Mouse (Mus musculus): ENCODE results near the gene Hist1h4c.
"Not testable (repeated sequence)": the region's sequence is repeated elsewhere in the genome, so short reads cannot be mapped to it uniquely, and the experiment has no call there.

DNA sequence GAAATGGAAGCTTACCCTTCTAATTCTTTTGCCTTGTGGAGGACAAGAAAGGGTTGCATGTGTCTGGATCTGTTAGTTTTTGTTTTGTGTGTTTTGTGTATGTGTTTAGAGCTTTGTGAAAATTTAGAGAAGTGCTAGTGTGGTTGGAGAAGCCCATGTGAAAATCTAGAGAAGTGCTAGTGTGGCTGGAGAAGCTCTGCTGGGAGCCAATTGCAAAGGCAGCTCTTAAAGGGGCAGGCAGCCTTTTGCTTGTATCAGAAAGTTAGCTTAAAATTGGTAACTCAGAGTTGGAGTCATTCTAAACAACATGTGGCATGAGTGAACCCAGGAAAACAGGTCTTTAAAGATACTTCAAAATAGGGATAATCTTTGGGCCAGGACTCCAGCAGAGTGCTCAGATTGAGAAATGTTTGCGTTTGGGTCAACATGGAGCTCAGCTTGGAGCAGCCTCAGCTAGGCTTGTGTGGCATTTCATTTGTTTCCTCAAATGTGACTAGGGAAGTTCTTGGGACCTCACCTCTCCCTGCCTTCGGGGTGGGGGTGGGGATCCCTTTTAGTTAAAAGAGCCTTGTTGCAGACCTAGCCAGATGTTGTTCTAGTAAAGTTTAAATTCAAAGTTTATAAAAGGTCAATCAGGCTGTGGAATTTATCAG lies 19.5 kb upstream of the Hist1h4c start:
- TF ChIP-seq MYOG (IDR thresholded peaks at IDR 0.05; ENCODE audit: control insufficient read depth in 1 of 3, insufficient read depth in 1 of 3, insufficient read length in 2 of 3, low read depth in 2 of 3); E2F4 (IDR thresholded peaks at IDR 0.05; ENCODE audit: insufficient read depth); MAX (IDR thresholded peaks at IDR 0.05; ENCODE audit: low read depth); POLR2A (IDR thresholded peaks at IDR 0.05; ENCODE audit: insufficient read length, low read depth); TCF12 (IDR thresholded peaks at IDR 0.05; ENCODE audit: insufficient read depth, poor library complexity, severe bottlenecking); CEBPB (IDR thresholded peaks at IDR 0.05; ENCODE audit: insufficient read depth, poor library complexity, severe bottlenecking); SRF (IDR thresholded peaks at IDR 0.05; ENCODE audit: control insufficient read depth, insufficient read length, low read depth); POLR2AphosphoS2 (IDR thresholded peaks at IDR 0.05; ENCODE audit: insufficient read length, low read depth); REST (IDR thresholded peaks at IDR 0.05; ENCODE audit: insufficient read depth, insufficient read length); USF1 (IDR thresholded peaks at IDR 0.05; ENCODE audit: low read depth): not testable (repeated sequence)

Measured in myocyte (in vitro differentiated cells).